Mouse (Mus musculus): ENCODE measurements around the gene Brca2. TPM values are rescaled to one million over a fixed set of nuclear protein-coding genes. Genes with fewer than 3 reads are reported as not detected.
"Not testable (repeated sequence)": the region's sequence is repeated elsewhere in the genome, so short reads cannot be mapped to it uniquely, and the experiment has no call there.

The Brca2 gene
- polyA plus RNA-seq (2012; ENCODE audit: insufficient read depth, insufficient read length, missing spikeins): 5.7 and 7.5 TPM in 2 replicates

DNA sequence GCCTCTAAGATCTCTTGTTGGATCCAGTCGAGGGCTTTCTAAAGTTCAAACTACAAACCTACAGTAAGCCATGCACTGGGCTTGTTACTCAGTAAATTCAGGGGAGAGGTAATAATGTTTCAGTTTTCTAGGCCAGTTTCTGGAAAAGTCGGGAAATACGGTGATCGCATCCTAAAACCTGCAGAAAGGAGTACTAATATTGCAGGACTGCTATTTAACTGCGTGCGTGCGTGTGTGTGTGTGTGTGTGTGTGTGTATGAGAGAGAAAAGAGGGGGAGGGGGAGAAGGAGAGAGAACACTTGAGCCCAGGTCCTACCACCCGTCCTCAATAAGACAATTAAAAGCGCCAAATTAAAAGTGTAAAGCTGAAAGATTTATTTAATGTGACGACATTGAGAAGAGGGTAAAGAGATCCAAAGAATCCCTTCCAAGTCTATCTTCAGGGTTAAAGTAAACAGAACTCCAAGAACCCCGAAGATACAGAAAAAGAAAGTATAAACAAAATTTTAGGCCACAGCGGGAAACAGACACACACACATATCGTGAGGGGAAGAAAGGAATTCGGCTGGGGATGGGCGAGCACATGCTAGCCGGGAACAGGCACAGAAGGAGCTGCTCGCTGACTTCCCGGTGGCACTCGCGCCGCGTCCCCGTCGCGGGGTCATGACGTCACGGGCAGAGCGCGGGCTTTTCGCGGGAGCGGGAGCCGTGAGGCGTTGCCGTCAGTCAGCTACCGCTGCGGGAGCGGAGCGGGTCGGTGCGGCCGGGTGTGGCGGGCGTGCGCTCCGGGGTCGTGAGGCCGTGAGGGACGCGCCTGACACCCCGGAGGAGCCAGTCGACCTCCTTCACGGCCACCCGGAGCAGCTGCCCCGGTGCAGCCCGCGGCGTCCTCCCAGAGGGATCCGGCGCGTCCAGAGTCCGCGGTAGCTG is at the start of gene Brca2:
Gene Brca2, plus strand, starts transcription at position 694 of the 930 bp plus-strand sequence.
- TF ChIP-seq CTCF (IDR thresholded peaks at IDR 0.05; ENCODE audit: low read depth, low read length) (no peak), POLR2A (IDR thresholded peaks at IDR 0.05; ENCODE audit: borderline replicate concordance, low read depth, low read length) (no peak)
- peaks cover 6% of the 10 kb centered on the region for H3K4me1 ChIP-seq (ENCODE audit: control insufficient read depth, insufficient read depth, low read length)
- peak within 1 kb of the TSS; percentile 25 for H3K27ac ChIP-seq (ENCODE audit: insufficient read depth, low read depth, low read length)
- H3K4me3 ChIP-seq (ENCODE audit: insufficient read depth, low read length): peak within 1 kb of the TSS; percentile 64

DNA sequence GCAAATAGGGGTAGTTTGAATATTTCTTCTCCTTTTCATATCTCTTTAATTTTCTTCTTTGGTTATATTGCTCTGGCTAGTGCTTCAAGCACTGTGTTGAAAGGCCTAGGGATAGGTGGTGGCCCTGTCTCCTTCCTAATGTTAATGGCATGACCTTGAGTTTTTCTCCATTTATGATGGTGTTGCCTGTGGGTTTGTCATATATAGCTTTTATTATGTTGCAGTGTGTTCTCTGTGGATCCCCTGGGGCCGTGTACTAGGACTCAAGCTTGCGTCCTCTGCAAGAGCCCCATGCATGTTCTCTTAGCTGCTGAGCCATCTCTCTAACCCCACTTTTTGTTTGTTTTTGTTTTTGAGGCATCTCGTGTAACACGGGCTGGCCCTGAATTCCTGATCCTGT is 45.1 kb upstream of the Brca2 start:
- TF ChIP-seq CTCF (IDR thresholded peaks at IDR 0.05; ENCODE audit: low read depth, low read length) (no peak), POLR2A (IDR thresholded peaks at IDR 0.05; ENCODE audit: borderline replicate concordance, low read depth, low read length) (no peak)
- no peak overlapping the region for H3K4me3 ChIP-seq (ENCODE audit: insufficient read depth, low read length)
- no peak overlapping the region for H3K27ac ChIP-seq (ENCODE audit: insufficient read depth, low read depth, low read length)
- H3K4me1 ChIP-seq (ENCODE audit: control insufficient read depth, insufficient read depth, low read length): no peaks in the 10 kb centered on the region

DNA sequence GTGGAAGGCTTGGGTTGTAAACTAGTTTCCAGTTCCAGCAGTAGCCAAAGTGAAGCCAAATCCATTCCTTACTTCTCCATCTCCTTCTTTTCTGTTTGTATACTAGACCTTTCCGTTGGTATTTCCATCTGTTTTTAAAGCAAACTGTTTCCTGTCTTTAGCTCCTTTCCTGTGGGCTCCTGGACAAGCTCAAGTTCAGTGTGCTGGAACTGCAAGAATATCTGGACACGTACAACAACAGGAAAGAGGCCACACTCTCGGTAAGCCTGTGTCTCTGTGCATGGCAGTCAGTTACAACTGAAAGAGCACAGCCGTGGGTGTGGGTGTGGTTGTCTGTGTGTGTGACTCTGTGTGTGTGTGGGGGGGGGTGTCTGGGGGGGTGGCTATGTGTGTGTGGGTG is 43.8 kb upstream of the Brca2 start:
- Histone ChIP-seq H3K4me1 (ENCODE audit: control insufficient read depth, insufficient read depth, low read length) (no peaks in the 10 kb centered on the region), H3K4me3 (ENCODE audit: insufficient read depth, low read length) (no peak overlapping the region), H3K27ac (ENCODE audit: insufficient read depth, low read depth, low read length) (no peak overlapping the region)
- TF ChIP-seq POLR2A (IDR thresholded peaks at IDR 0.05; ENCODE audit: borderline replicate concordance, low read depth, low read length): no peak

DNA sequence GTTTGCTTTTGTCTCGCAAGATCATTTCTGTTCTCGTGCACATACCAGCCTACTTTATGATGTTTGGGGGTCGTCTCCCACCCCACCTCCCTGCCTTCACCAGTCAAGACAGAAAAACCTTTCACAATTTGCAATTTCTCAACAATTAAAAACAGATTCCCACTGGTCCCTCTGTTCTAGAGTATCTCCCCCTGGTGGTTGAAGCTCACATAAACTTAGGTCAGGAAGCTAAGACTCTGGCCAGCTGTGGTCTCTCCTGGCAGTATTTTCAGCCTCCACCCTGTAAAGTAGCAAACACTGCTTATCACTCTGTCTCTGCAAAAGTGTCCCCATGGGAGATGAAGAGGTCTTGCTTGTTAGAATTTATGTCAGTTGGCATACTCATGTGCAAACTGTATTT is 37.2 kb upstream of the Brca2 start:
- H3K4me1 ChIP-seq (ENCODE audit: control insufficient read depth, insufficient read depth, low read length): no peaks in the 10 kb centered on the region
- no peak overlapping the region for H3K4me3 ChIP-seq (ENCODE audit: insufficient read depth, low read length)
- no peak for TF ChIP-seq POLR2A (IDR thresholded peaks at IDR 0.05; ENCODE audit: borderline replicate concordance, low read depth, low read length)
- TF ChIP-seq CTCF (IDR thresholded peaks at IDR 0.05; ENCODE audit: low read depth, low read length): no peak
- no peak overlapping the region for H3K27ac ChIP-seq (ENCODE audit: insufficient read depth, low read depth, low read length)

DNA sequence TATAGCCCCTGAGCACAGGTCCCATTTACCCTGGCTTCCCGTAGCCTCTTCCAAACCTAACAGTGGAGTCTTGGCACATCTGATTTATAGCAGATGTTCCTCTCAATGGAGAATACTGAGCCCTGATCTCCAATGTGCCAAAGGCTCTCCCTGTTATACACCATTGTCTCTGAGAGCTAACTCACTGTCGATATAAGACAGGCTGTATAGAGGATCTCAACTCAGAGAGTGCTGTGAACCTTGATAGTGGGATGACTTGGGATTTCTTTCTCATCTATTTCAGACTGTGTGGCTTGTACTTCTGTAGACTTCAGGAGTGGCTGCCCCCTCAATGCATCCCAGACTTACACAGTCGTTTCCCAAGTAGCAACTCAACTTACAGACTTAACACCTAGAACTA is 32.1 kb upstream of the Brca2 start:
- Histone ChIP-seq H3K27ac (ENCODE audit: insufficient read depth, low read depth, low read length) (no peak overlapping the region), H3K4me1 (ENCODE audit: control insufficient read depth, insufficient read depth, low read length) (no peaks in the 10 kb centered on the region), H3K4me3 (ENCODE audit: insufficient read depth, low read length) (no peak overlapping the region)
- TF ChIP-seq CTCF (IDR thresholded peaks at IDR 0.05; ENCODE audit: low read depth, low read length) (no peak), POLR2A (IDR thresholded peaks at IDR 0.05; ENCODE audit: borderline replicate concordance, low read depth, low read length) (no peak)

DNA sequence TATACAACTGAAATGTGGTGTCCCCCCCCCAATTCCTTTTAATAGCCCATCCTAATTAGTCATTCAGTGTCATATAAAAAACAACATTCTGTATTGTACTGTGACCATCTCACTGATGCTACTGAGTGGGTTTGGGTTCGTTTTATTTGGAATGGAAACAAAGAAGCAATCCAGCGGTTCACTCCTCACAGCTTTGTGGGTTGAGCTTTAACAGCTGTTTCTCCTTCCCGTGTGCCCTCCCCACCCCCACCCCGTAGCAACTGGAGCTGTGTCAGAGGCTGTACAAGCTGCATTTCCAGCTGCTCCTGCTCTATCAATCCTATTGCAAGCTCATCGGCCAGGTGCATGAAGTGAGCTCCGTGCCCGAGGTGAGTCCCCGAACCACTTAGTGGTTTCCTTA is 31.6 kb upstream of the Brca2 start:
- TF ChIP-seq CTCF (IDR thresholded peaks at IDR 0.05; ENCODE audit: low read depth, low read length) (no peak), POLR2A (IDR thresholded peaks at IDR 0.05; ENCODE audit: borderline replicate concordance, low read depth, low read length) (no peak)
- no peaks in the 10 kb centered on the region for H3K4me1 ChIP-seq (ENCODE audit: control insufficient read depth, insufficient read depth, low read length)
- H3K27ac ChIP-seq (ENCODE audit: insufficient read depth, low read depth, low read length): no peak overlapping the region
- H3K4me3 ChIP-seq (ENCODE audit: insufficient read depth, low read length): no peak overlapping the region

DNA sequence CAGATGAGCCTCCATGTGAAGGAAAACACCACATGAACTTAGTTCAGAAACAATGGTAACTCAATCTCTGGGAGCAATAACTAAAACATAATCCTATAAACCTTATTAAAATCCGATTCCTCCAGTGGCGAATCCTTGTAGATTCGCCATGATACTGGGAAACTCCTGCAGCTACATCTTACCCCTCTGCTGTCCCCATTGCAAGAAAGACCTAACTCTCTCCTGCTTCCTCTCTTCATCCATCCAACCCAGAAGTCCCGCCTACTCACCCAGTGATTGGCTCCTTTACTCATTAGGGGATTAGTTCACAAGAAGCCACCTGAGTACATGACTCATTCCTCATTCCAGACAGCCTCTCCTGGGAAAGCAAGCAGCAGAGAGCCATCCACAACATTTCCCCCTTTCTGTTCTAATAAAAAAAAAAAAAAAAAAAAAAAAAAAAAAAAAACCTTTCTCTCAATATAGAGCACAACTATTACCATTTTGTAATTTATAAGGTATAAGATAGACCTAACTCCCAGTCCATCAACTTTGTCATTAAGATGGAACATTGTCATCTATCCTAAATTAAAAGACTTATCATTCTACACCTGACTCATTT is 30.8 kb upstream of the Brca2 start:
- not testable (repeated sequence) for H3K27ac ChIP-seq (ENCODE audit: insufficient read depth, low read depth, low read length); H3K4me3 ChIP-seq (ENCODE audit: insufficient read depth, low read length); H3K4me1 ChIP-seq (ENCODE audit: control insufficient read depth, insufficient read depth, low read length)

DNA sequence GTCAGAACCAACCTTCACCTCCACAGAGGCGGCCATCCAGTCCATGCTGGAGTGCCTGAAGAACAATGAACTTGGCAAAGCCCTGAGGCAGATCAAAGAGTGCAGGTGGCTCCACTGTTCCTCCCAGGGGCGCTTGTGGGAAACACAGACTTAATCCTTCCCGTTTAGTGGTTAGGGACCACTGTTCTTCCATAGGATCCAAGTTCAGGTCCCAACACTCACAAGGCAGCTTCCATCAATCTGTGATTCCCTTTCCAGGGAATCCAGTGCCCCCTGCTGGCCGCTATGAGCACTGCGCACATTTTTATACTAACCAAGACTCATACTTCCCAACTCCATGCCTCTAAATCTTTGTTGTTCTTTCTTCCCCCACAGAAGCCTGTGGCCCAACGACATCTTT is 26.6 kb upstream of the Brca2 start:
- Histone ChIP-seq H3K4me3 (ENCODE audit: insufficient read depth, low read length) (no peak overlapping the region), H3K4me1 (ENCODE audit: control insufficient read depth, insufficient read depth, low read length) (peaks cover 5% of the 10 kb centered on the region), H3K27ac (ENCODE audit: insufficient read depth, low read depth, low read length) (no peak overlapping the region)
- TF ChIP-seq CTCF (IDR thresholded peaks at IDR 0.05; ENCODE audit: low read depth, low read length) (peak; percentile 57; the same call in 1 of the 2 replicates), POLR2A (IDR thresholded peaks at IDR 0.05; ENCODE audit: borderline replicate concordance, low read depth, low read length) (no peak)

DNA sequence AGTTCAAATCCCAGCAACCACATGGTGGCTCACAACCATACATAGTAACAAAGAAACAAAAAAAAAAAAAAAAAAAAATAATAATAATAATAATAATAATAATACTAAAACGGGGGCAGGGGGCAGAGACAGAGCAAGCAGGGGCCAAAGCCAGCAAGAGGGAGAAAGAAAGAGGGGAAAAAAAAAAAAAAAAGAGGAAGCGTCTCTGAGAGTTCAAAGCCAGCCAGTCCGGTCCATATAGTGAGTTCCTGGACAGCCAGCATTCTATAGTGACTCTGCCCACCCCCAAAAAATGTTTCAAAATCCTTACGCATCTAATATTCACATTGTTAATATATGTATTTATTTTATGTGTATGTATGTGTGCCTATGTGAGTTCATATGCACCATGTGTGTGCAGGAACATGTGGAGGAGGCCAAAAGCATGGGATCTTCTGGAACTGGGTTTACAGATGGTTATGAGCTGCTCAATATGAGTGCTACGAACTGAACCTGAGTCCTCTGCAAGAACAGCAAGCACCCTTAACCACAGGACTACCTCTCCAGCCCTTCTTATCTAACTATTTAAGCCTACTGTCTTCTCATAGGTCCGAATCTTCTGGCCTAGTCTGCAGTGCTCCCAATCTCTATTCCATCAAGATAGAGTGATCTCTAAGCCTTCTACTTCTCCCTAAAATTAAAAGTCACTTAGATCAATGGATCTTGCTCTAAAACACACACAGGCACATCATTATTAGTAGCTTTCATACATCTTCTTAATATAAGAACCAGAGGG is 11.8 kb upstream of the Brca2 start:
- H3K4me1 ChIP-seq (ENCODE audit: control insufficient read depth, insufficient read depth, low read length): no peaks in the 10 kb centered on the region
- TF ChIP-seq POLR2A (IDR thresholded peaks at IDR 0.05; ENCODE audit: borderline replicate concordance, low read depth, low read length) (no peak), CTCF (IDR thresholded peaks at IDR 0.05; ENCODE audit: low read depth, low read length) (no peak)
- H3K4me3 ChIP-seq (ENCODE audit: insufficient read depth, low read length): no peak overlapping the region
- H3K27ac ChIP-seq (ENCODE audit: insufficient read depth, low read depth, low read length): no peak overlapping the region

DNA sequence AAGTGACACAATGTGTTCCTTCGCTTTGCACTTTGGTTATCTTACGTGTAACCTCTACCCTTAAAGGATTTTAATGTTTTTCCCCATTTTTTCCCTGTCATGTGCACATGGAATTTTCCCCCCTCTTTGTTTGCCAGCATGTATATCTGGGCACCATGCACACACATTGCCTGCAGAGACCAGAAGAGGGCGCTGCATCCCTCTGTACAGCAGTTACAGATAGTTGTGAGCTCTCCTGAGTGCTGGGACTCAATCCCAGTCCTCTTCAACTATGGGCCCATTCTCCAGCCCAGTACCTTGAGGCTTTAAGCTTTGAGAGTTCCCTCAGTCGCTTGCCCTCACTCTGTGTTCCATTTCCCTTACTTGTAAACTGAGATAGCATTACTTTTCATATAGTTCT is 9.2 kb upstream of the Brca2 start:
- TF ChIP-seq CTCF (IDR thresholded peaks at IDR 0.05; ENCODE audit: low read depth, low read length) (no peak), POLR2A (IDR thresholded peaks at IDR 0.05; ENCODE audit: borderline replicate concordance, low read depth, low read length) (no peak)
- Histone ChIP-seq H3K4me1 (ENCODE audit: control insufficient read depth, insufficient read depth, low read length) (no peaks in the 10 kb centered on the region), H3K4me3 (ENCODE audit: insufficient read depth, low read length) (no peak overlapping the region), H3K27ac (ENCODE audit: insufficient read depth, low read depth, low read length) (no peak overlapping the region)
